Mouse (Mus musculus): ENCODE results near the gene Errfi1. TPM values are rescaled to one million over a fixed set of nuclear protein-coding genes. Genes with fewer than 3 reads are reported as not detected.

Errfi1 gene
- total and polyA plus RNA-seq, 2 experiments from 2014 or later: 7.4 to 33.7 TPM

GRCm38 (mm10) chr4:150823614-150824480 lies 29.9 kb upstream of the Errfi1 start:
- DNase-seq (ENCODE audit: low spot score): no peak
- no peak for TF ChIP-seq CTCF (IDR thresholded peaks at IDR 0.05; ENCODE audit: low read depth)
- TF ChIP-seq EP300 (IDR thresholded peaks at IDR 0.05; ENCODE audit: low read depth): no peak
- Histone ChIP-seq H3K36me3 (replicated peaks; ENCODE audit: control insufficient read depth, insufficient read depth, low read length) (no peaks in the 10 kb centered on the region), H3K9ac (replicated peaks; ENCODE audit: low read depth, low read length) (no peak overlapping the region), H3K27me3 (ENCODE audit: control insufficient read depth, insufficient read depth, low read length) (no peaks in the 10 kb centered on the region), H3K4me3 (ENCODE audit: low read depth, low read length) (no peak overlapping the region), H3K4me1 (ENCODE audit: control insufficient read depth, insufficient read depth) (0 out of 2 replicates have a peak, but pooled peaks cover 4% of the 10 kb centered on the region), H3K4me2 (ENCODE audit: low read depth, low read length) (no peak overlapping the region), H3K27ac (ENCODE audit: low read depth) (no peak overlapping the region), H3K9me3 (replicated peaks; ENCODE audit: control insufficient read depth, low read length) (no peaks in the 10 kb centered on the region)
- WGBS: 66% methylated on average over 24 of the region's 24 CpGs
- ATAC-seq (ENCODE audit: insufficient read depth, low read depth): no peak

GRCm38 (mm10) chr4:150824877-150825276 lies 28.8 kb upstream of the Errfi1 start:
- Histone ChIP-seq H3K4me3 (ENCODE audit: low read depth, low read length) (no peak overlapping the region), H3K9me3 (replicated peaks; ENCODE audit: control insufficient read depth, low read length) (no peaks in the 10 kb centered on the region), H3K4me1 (ENCODE audit: control insufficient read depth, insufficient read depth) (0 out of 2 replicates have a peak, but pooled peaks cover 4% of the 10 kb centered on the region), H3K36me3 (replicated peaks; ENCODE audit: control insufficient read depth, insufficient read depth, low read length) (no peaks in the 10 kb centered on the region), H3K27me3 (ENCODE audit: control insufficient read depth, insufficient read depth, low read length) (no peaks in the 10 kb centered on the region), H3K4me2 (ENCODE audit: low read depth, low read length) (no peak overlapping the region), H3K27ac (ENCODE audit: low read depth) (no peak overlapping the region), H3K9ac (replicated peaks; ENCODE audit: low read depth, low read length) (no peak overlapping the region)
- no peak for DNase-seq (ENCODE audit: low spot score)
- no peak for ATAC-seq (ENCODE audit: insufficient read depth, low read depth)
- WGBS: 58% methylated on average over 6 of the region's 6 CpGs
- TF ChIP-seq CTCF (IDR thresholded peaks at IDR 0.05; ENCODE audit: low read depth): no peak
- TF ChIP-seq EP300 (IDR thresholded peaks at IDR 0.05; ENCODE audit: low read depth): no peak

- DNase-seq (ENCODE audit: low spot score) (no peak), ATAC-seq (ENCODE audit: insufficient read depth, low read depth) (no peak)
- Histone ChIP-seq H3K27ac (ENCODE audit: low read depth) (no peak overlapping the region), H3K9ac (replicated peaks; ENCODE audit: low read depth, low read length) (no peak overlapping the region), H3K36me3 (replicated peaks; ENCODE audit: control insufficient read depth, insufficient read depth, low read length) (no peaks in the 10 kb centered on the region), H3K4me2 (ENCODE audit: low read depth, low read length) (no peak overlapping the region), H3K27me3 (ENCODE audit: control insufficient read depth, insufficient read depth, low read length) (no peaks in the 10 kb centered on the region), H3K4me3 (ENCODE audit: low read depth, low read length) (no peak overlapping the region), H3K9me3 (replicated peaks; ENCODE audit: control insufficient read depth, low read length) (no peaks in the 10 kb centered on the region), H3K4me1 (ENCODE audit: control insufficient read depth, insufficient read depth) (0 out of 2 replicates have a peak, but pooled peaks cover 4% of the 10 kb centered on the region)
- TF ChIP-seq CTCF (IDR thresholded peaks at IDR 0.05; ENCODE audit: low read depth) (no peak), EP300 (IDR thresholded peaks at IDR 0.05; ENCODE audit: low read depth) (no peak)
- WGBS: 60% methylated on average over 7 of the region's 7 CpGs
These were observed 28.2 kb upstream of the Errfi1 start for GRCm38 (mm10) chr4:150825531-150825930.

GRCm38 (mm10) chr4:150831321-150831720 lies 22.4 kb upstream of the Errfi1 start:
- WGBS: 40% methylated on average over 3 of the region's 3 CpGs
- H3K27me3 ChIP-seq (ENCODE audit: control insufficient read depth, insufficient read depth, low read length): no peaks in the 10 kb centered on the region
- no peak for ATAC-seq (ENCODE audit: insufficient read depth, low read depth)
- DNase-seq (ENCODE audit: low spot score): no peak
- no peak for TF ChIP-seq CTCF (IDR thresholded peaks at IDR 0.05; ENCODE audit: low read depth)
- no peak overlapping the region for H3K4me3 ChIP-seq (ENCODE audit: low read depth, low read length)
- H3K9me3 ChIP-seq (replicated peaks; ENCODE audit: control insufficient read depth, low read length): no peaks in the 10 kb centered on the region
- no peaks in the 10 kb centered on the region for H3K4me1 ChIP-seq (ENCODE audit: control insufficient read depth, insufficient read depth)
- H3K27ac ChIP-seq (ENCODE audit: low read depth): no peak overlapping the region
- no peak overlapping the region for H3K4me2 ChIP-seq (ENCODE audit: low read depth, low read length)
- H3K36me3 ChIP-seq (replicated peaks; ENCODE audit: control insufficient read depth, insufficient read depth, low read length): no peaks in the 10 kb centered on the region
- H3K9ac ChIP-seq (replicated peaks; ENCODE audit: low read depth, low read length): no peak overlapping the region

GRCm38 (mm10) chr4:150831941-150832340 lies 21.8 kb upstream of the Errfi1 start:
- H3K9ac ChIP-seq (replicated peaks; ENCODE audit: low read depth, low read length): no peak overlapping the region
- ATAC-seq (ENCODE audit: insufficient read depth, low read depth) (no peak), DNase-seq (ENCODE audit: low spot score) (no peak)
- H3K4me3 ChIP-seq (ENCODE audit: low read depth, low read length): no peak overlapping the region
- no peak for TF ChIP-seq EP300 (IDR thresholded peaks at IDR 0.05; ENCODE audit: low read depth)
- no peak for TF ChIP-seq CTCF (IDR thresholded peaks at IDR 0.05; ENCODE audit: low read depth)
- no peak overlapping the region for H3K27ac ChIP-seq (ENCODE audit: low read depth)
- no peaks in the 10 kb centered on the region for H3K9me3 ChIP-seq (replicated peaks; ENCODE audit: control insufficient read depth, low read length)
- H3K36me3 ChIP-seq (replicated peaks; ENCODE audit: control insufficient read depth, insufficient read depth, low read length): no peaks in the 10 kb centered on the region
- no peaks in the 10 kb centered on the region for H3K27me3 ChIP-seq (ENCODE audit: control insufficient read depth, insufficient read depth, low read length)
- H3K4me1 ChIP-seq (ENCODE audit: control insufficient read depth, insufficient read depth): no peaks in the 10 kb centered on the region
- WGBS: 53% methylated on average over 6 of the region's 6 CpGs
- no peak overlapping the region for H3K4me2 ChIP-seq (ENCODE audit: low read depth, low read length)
